Mouse (Mus musculus): ENCODE data around the gene Gnpat. TPM values are rescaled to one million over a fixed set of nuclear protein-coding genes. Genes with fewer than 3 reads are reported as not detected.

Gnpat gene
- polyA plus RNA-seq, 1 experiment from 2014 or later: 41.4 TPM

GRCm38 (mm10) chr8:124866669-124867068 is 3.8 kb downstream of the Gnpat start:
- H3K4me1 ChIP-seq (replicated peaks; ENCODE audit: control insufficient read depth, insufficient read depth): peaks cover 5% of the 10 kb centered on the region
- no peak for DNase-seq (ENCODE audit: low spot score)
- H3K4me2 ChIP-seq (replicated peaks; ENCODE audit: low read depth): no peak overlapping the region
- H3K36me3 ChIP-seq (ENCODE audit: control insufficient read depth, insufficient read depth, low read length): 0 out of 2 replicates have a peak, but pooled peaks cover 5% of the 10 kb centered on the region
- no peaks in the 10 kb centered on the region for H3K9me3 ChIP-seq (ENCODE audit: control insufficient read depth, low read length)
- ATAC-seq (ENCODE audit: low FRiP score, low TSS enrichment): no peak
- TF ChIP-seq CTCF (IDR thresholded peaks at IDR 0.05; ENCODE audit: low read depth): no peak
- TF ChIP-seq EP300 (optimal IDR thresholded peaks at IDR 0.05): no peak
- H3K27me3 ChIP-seq (ENCODE audit: control insufficient read depth, insufficient read depth, low read length): no peaks in the 10 kb centered on the region
- H3K27ac ChIP-seq (replicated peaks): no peak overlapping the region
- H3K9ac ChIP-seq (ENCODE audit: low read length): no peak overlapping the region
- WGBS: 68% methylated on average over 3 of the region's 3 CpGs
- no peak overlapping the region for H3K4me3 ChIP-seq (ENCODE audit: low read depth, low read length)

DNA sequence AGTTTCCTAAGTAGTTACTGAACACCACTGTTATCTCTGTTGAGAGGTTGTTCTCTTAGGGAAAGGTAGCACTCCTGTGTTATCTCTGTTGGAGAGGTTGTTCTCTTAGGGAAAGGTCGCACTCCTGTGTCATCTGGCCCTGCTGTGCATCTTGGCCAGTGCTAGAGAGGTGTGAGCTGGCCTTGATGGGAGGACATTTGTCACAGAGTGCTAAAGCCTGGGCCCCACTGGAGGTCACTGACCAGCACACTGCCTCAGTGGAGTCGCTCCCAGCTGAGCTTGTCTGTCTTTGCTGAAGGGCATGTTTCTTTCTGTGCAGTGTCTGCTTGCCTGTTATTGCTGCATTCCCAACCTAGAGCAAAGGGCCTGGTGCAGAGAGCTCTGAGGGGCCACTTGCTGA is 4.3 kb downstream of the Gnpat start:
- H3K4me1 ChIP-seq (replicated peaks; ENCODE audit: control insufficient read depth, insufficient read depth): peaks cover 5% of the 10 kb centered on the region
- H3K4me2 ChIP-seq (replicated peaks; ENCODE audit: low read depth): no peak overlapping the region
- H3K4me3 ChIP-seq (ENCODE audit: low read depth, low read length): no peak overlapping the region
- H3K9ac ChIP-seq (ENCODE audit: low read length): no peak overlapping the region
- TF ChIP-seq CTCF (IDR thresholded peaks at IDR 0.05; ENCODE audit: low read depth) (no peak), EP300 (optimal IDR thresholded peaks at IDR 0.05) (no peak)
- H3K36me3 ChIP-seq (ENCODE audit: control insufficient read depth, insufficient read depth, low read length): peaks cover 8% of the 10 kb centered on the region; the same call in 1 of the 2 replicates
- 58% methylated on average over 2 of the region's 2 CpGs for WGBS
- DNase-seq (ENCODE audit: low spot score): no peak
- no peak for ATAC-seq (ENCODE audit: low FRiP score, low TSS enrichment)
- H3K9me3 ChIP-seq (ENCODE audit: control insufficient read depth, low read length): no peaks in the 10 kb centered on the region
- no peak overlapping the region for H3K27ac ChIP-seq (replicated peaks)
- H3K27me3 ChIP-seq (ENCODE audit: control insufficient read depth, insufficient read depth, low read length): no peaks in the 10 kb centered on the region

GRCm38 (mm10) chr8:124869708-124870107 is 6.9 kb downstream of the Gnpat start:
- Histone ChIP-seq H3K27me3 (ENCODE audit: control insufficient read depth, insufficient read depth, low read length) (no peaks in the 10 kb centered on the region), H3K4me1 (replicated peaks; ENCODE audit: control insufficient read depth, insufficient read depth) (no peaks in the 10 kb centered on the region), H3K36me3 (ENCODE audit: control insufficient read depth, insufficient read depth, low read length) (peaks cover 13% of the 10 kb centered on the region; the same call in 1 of the 2 replicates), H3K27ac (replicated peaks) (no peak overlapping the region), H3K4me2 (replicated peaks; ENCODE audit: low read depth) (no peak overlapping the region), H3K9ac (ENCODE audit: low read length) (no peak overlapping the region), H3K9me3 (ENCODE audit: control insufficient read depth, low read length) (no peaks in the 10 kb centered on the region), H3K4me3 (ENCODE audit: low read depth, low read length) (no peak overlapping the region)
- no peak for DNase-seq (ENCODE audit: low spot score)
- 72% methylated on average over 6 of the region's 6 CpGs for WGBS
- TF ChIP-seq EP300 (optimal IDR thresholded peaks at IDR 0.05) (no peak), CTCF (IDR thresholded peaks at IDR 0.05; ENCODE audit: low read depth) (no peak)
- no peak for ATAC-seq (ENCODE audit: low FRiP score, low TSS enrichment)

DNA sequence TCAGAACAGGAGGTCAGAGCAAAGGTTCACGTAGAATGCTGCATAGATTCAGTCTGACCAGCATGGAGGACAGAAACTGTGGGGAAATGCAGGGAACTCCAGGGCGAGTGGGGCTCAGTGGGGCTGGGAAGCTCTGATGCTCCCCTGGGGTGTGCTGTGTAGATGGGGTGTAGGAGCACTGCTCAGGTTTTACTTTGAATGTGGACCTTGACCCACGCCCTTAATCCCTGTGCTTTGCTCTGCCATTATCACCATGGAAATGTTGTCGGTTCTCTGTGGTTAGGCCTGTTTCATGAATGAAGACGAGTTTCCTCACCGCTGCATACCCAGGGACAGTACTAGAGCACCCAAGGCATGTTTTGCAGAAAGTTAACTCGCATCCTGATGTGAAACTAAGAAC is 8.6 kb downstream of the Gnpat start:
- 82% methylated on average over 7 of the region's 7 CpGs for WGBS
- Histone ChIP-seq H3K27me3 (ENCODE audit: control insufficient read depth, insufficient read depth, low read length) (no peaks in the 10 kb centered on the region), H3K27ac (replicated peaks) (no peak overlapping the region), H3K9me3 (ENCODE audit: control insufficient read depth, low read length) (no peaks in the 10 kb centered on the region), H3K36me3 (ENCODE audit: control insufficient read depth, insufficient read depth, low read length) (peaks cover 17% of the 10 kb centered on the region; the same call in 1 of the 2 replicates), H3K9ac (ENCODE audit: low read length) (no peak overlapping the region), H3K4me2 (replicated peaks; ENCODE audit: low read depth) (no peak overlapping the region), H3K4me1 (replicated peaks; ENCODE audit: control insufficient read depth, insufficient read depth) (no peaks in the 10 kb centered on the region), H3K4me3 (ENCODE audit: low read depth, low read length) (no peak overlapping the region)
- DNase-seq (ENCODE audit: low spot score) (no peak), ATAC-seq (ENCODE audit: low FRiP score, low TSS enrichment) (no peak)
- no peak for TF ChIP-seq CTCF (IDR thresholded peaks at IDR 0.05; ENCODE audit: low read depth)
- no peak for TF ChIP-seq EP300 (optimal IDR thresholded peaks at IDR 0.05)

DNA sequence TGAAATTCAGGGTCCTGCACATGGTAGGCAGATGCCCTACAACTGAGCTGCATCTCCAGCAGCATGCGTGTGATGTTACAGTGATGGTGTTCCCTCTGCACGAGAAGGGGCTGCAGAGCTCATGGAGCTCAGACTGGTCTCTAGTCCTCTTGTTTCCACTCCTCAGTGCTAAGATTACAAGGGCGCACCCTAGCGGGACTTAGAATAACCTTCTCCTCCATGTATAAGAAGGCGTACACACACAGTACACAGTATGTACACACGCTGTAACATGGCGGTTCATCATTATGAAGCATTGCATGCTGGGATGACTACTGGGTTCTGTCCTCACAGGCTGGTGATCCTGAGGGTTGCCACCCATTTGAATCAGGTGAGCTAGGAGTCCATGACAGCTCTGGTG is 9.2 kb downstream of the Gnpat start:
- H3K9ac ChIP-seq (ENCODE audit: low read length): no peak overlapping the region
- no peak overlapping the region for H3K4me2 ChIP-seq (replicated peaks; ENCODE audit: low read depth)
- ATAC-seq (ENCODE audit: low FRiP score, low TSS enrichment) (peak; percentile 57), DNase-seq (ENCODE audit: low spot score) (no peak)
- H3K9me3 ChIP-seq (ENCODE audit: control insufficient read depth, low read length): no peaks in the 10 kb centered on the region
- H3K36me3 ChIP-seq (ENCODE audit: control insufficient read depth, insufficient read depth, low read length): peaks cover 20% of the 10 kb centered on the region; the same call in 1 of the 2 replicates
- no peak overlapping the region for H3K27ac ChIP-seq (replicated peaks)
- TF ChIP-seq CTCF (IDR thresholded peaks at IDR 0.05; ENCODE audit: low read depth): no peak
- no peak for TF ChIP-seq EP300 (optimal IDR thresholded peaks at IDR 0.05)
- H3K4me1 ChIP-seq (replicated peaks; ENCODE audit: control insufficient read depth, insufficient read depth): no peaks in the 10 kb centered on the region
- H3K4me3 ChIP-seq (ENCODE audit: low read depth, low read length): no peak overlapping the region
- WGBS: 91% methylated on average over 7 of the region's 7 CpGs
- H3K27me3 ChIP-seq (ENCODE audit: control insufficient read depth, insufficient read depth, low read length): no peaks in the 10 kb centered on the region

DNA sequence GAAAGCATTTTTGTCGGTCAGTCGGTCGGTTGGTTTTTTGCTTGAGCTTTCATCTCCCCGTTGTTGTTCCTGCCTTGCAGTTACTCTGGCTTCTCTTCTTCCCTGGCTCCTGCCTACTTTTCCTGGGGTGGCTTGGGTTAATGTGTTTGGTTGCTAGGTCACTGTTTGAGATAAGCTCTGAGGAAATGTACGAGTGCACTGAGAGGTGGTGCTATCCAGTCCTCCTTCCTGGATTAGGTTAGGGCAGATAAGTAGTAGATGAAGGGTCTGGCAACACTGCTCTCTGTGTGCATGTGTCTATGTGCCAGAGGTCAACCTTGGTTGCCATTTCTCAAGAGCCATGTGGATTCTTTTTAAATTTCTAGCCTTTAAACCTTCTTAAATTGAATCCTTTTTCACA is 9.9 kb downstream of the Gnpat start:
- H3K27ac ChIP-seq (replicated peaks): no peak overlapping the region
- no peak overlapping the region for H3K4me3 ChIP-seq (ENCODE audit: low read depth, low read length)
- no peak overlapping the region for H3K9ac ChIP-seq (ENCODE audit: low read length)
- peaks cover 20% of the 10 kb centered on the region; the same call in 1 of the 2 replicates for H3K36me3 ChIP-seq (ENCODE audit: control insufficient read depth, insufficient read depth, low read length)
- no peaks in the 10 kb centered on the region for H3K9me3 ChIP-seq (ENCODE audit: control insufficient read depth, low read length)
- no peaks in the 10 kb centered on the region for H3K27me3 ChIP-seq (ENCODE audit: control insufficient read depth, insufficient read depth, low read length)
- H3K4me2 ChIP-seq (replicated peaks; ENCODE audit: low read depth): no peak overlapping the region
- 73% methylated on average over 5 of the region's 5 CpGs for WGBS
- H3K4me1 ChIP-seq (replicated peaks; ENCODE audit: control insufficient read depth, insufficient read depth): no peaks in the 10 kb centered on the region
- DNase-seq (ENCODE audit: low spot score): peak; percentile 46
- ATAC-seq (ENCODE audit: low FRiP score, low TSS enrichment): peak; percentile 91
- no peak for TF ChIP-seq CTCF (IDR thresholded peaks at IDR 0.05; ENCODE audit: low read depth)
